Mouse (Mus musculus) hindbrain, postnatal 0 days (tissue): ENCODE measurements around the gene Eed. TPM values are rescaled to one million over a fixed set of nuclear protein-coding genes. Genes with fewer than 3 reads are reported as not detected.

Experiments used
- ATAC-seq: fragments of 200-750 bp; cut with Nextera tagmentation; 2 replicates; pipeline ENCODE4 v1.8.0; 2017; ENCODE audit warnings: mild to moderate bottlenecking, moderate TSS enrichment, moderate library complexity
- DNase-seq: peaks from one replicate; pipeline ENCODE4 v3.0.0-alpha.2; 2015; ENCODE audit warnings: low spot score
- H3K27ac ChIP-seq: fragments of 300-500 bp; sonication (generic); 2 replicates; pipeline ENCODE4 v1.5.1; 2014; ENCODE audit warnings: mild to moderate bottlenecking
- H3K27me3 ChIP-seq: fragments of 300-500 bp; sonication (generic); 2 replicates; pipeline ENCODE4 v1.6.1; 2014; ENCODE audit warnings: low read length, mixed read lengths; ENCODE audit not compliant: insufficient read depth
- H3K36me3 ChIP-seq: fragments of 300-500 bp; sonication (generic); 2 replicates; pipeline ENCODE4 v1.6.1; 2014; ENCODE audit warnings: low read length, mixed read lengths; ENCODE audit not compliant: insufficient read depth
- H3K4me1 ChIP-seq: fragments of 300-500 bp; sonication (generic); 2 replicates; pipeline ENCODE4 v1.6.1; 2014; ENCODE audit warnings: antibody characterized with exemption, low read length, mixed read lengths; ENCODE audit not compliant: insufficient read depth
- H3K4me2 ChIP-seq: fragments of 300-500 bp; sonication (generic); 2 replicates; pipeline ENCODE4 v1.6.1; 2014; ENCODE audit warnings: low read depth, mild to moderate bottlenecking, low read length, moderate library complexity, mixed read lengths
- H3K4me3 ChIP-seq: fragments of 300-500 bp; sonication (generic); 2 replicates; pipeline ENCODE4 v1.5.1; 2014; ENCODE audit warnings: low read length
- H3K9ac ChIP-seq: fragments of 300-500 bp; sonication (generic); replicated peaks from 2 replicates; pipeline ENCODE4 v1.6.1; 2014; ENCODE audit warnings: mild to moderate bottlenecking, low read length, moderate library complexity, mixed read lengths
- H3K9me3 ChIP-seq: fragments of 300-500 bp; sonication (generic); 2 replicates; pipeline ENCODE4 v1.6.1; 2016; ENCODE audit warnings: low read length, mixed read lengths
- CTCF ChIP-seq: IDR thresholded peaks from 2 replicates; pipeline ENCODE4 v1.5.1; 2016; ENCODE audit warnings: antibody characterized with exemption, control low read depth, low read depth
- WGBS: fragments of 180-500 bp; shearing (Covaris S2); extraction: QIAGEN DNeasy Blood & Tissue Kit; methylation state at CpG from one replicate; pipeline ENCODE4 v1.1.7; 2014; 5-methylcytosine and 5-hydroxymethylcytosine counted together
- polyA plus RNA-seq: library from polyadenylated mRNA; unstranded; fragments of >200 nt; fragmentation: Nextera tagmentation; extraction: Ambion mirVana; gene quantifications from 2 replicates; pipeline ENCODE4 v1.2.1, GENCODE M21; 2015
- total RNA-seq: library from RNA; depleted of rRNA; stranded (reverse); fragments of >200 nt; gene quantifications from 2 replicates; pipeline ENCODE4 v1.2.3, GENCODE M21; 2014

The Eed gene
- total and polyA plus RNA-seq, 2 experiments from 2014 or later = 9.5 to 20.6 TPM

DNA sequence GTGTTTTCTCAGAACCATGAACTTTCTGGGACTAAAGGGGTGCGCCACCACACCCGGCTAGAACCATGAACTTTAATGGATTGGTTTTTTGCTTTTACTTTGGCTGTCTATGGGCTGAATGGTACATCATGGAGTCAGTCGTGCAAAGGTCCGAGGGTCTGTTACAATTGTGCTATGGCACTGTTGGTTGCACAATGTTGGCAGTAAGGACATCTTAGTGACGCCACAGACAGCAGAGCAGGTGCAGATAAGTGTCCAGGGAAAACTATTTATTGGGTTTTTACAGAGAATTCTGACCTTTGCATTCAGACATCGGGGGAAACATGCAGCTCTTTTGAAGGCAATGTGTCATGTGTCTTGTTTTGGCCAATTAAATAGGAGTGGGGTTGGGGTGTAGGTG, 39.5 kb upstream of the Eed start:
- Histone ChIP-seq H3K9me3 (no peaks in the 10 kb centered on the region), H3K4me1 (no peaks in the 10 kb centered on the region), H3K27me3 (no peaks in the 10 kb centered on the region), H3K36me3 (no peaks in the 10 kb centered on the region), H3K4me2 (no peak overlapping the region), H3K4me3 (no peak overlapping the region), H3K27ac (no peak overlapping the region), H3K9ac (no peak overlapping the region)
- 88% methylated on average over 6 of the region's 6 CpGs for WGBS
- DNase-seq (no peak), ATAC-seq (no peak)
- no peak for TF ChIP-seq CTCF

- no peak overlapping the region for H3K9ac ChIP-seq
- no peaks in the 10 kb centered on the region for H3K27me3 ChIP-seq
- H3K9me3 ChIP-seq = no peaks in the 10 kb centered on the region
- H3K4me3 ChIP-seq = no peak overlapping the region
- H3K27ac ChIP-seq = no peak overlapping the region
- DNase-seq = no peak
- no peak for ATAC-seq
- no peaks in the 10 kb centered on the region for H3K4me1 ChIP-seq
- TF ChIP-seq CTCF = no peak
- H3K4me2 ChIP-seq = no peak overlapping the region
- H3K36me3 ChIP-seq = no peaks in the 10 kb centered on the region
- WGBS = 88% methylated on average over 10 of the region's 10 CpGs
These were observed 38.8 kb upstream of the Eed start for GRCm38 (mm10) chr7:90019570-90019969.

- Histone ChIP-seq H3K4me3 (no peak overlapping the region), H3K4me2 (no peak overlapping the region), H3K27me3 (no peaks in the 10 kb centered on the region), H3K4me1 (no peaks in the 10 kb centered on the region), H3K27ac (no peak overlapping the region), H3K36me3 (no peaks in the 10 kb centered on the region), H3K9ac (no peak overlapping the region), H3K9me3 (no peaks in the 10 kb centered on the region)
- no peak for TF ChIP-seq CTCF
- DNase-seq = no peak
- 0 out of 2 replicates have a peak, but pooled peaks have one; percentile 18 for ATAC-seq
- WGBS = 22% methylated on average over 5 of the region's 5 CpGs
These were observed 36.3 kb upstream of the Eed start for GRCm38 (mm10) chr7:90016930-90017588.

GRCm38 (mm10) chr7:90016459-90016858, 35.7 kb upstream of the Eed start:
- TF ChIP-seq CTCF = peak; percentile 50
- H3K27me3 ChIP-seq = no peaks in the 10 kb centered on the region
- DNase-seq (peak; percentile 44), ATAC-seq (no peak)
- WGBS = 65% methylated on average over 4 of the region's 4 CpGs
- H3K4me3 ChIP-seq = no peak overlapping the region
- no peak overlapping the region for H3K27ac ChIP-seq
- H3K9ac ChIP-seq = no peak overlapping the region
- no peaks in the 10 kb centered on the region for H3K4me1 ChIP-seq
- no peaks in the 10 kb centered on the region for H3K9me3 ChIP-seq
- H3K4me2 ChIP-seq = no peak overlapping the region
- no peaks in the 10 kb centered on the region for H3K36me3 ChIP-seq

GRCm38 (mm10) chr7:90006667-90007653, 26.2 kb upstream of the Eed start:
- ATAC-seq (no peak), DNase-seq (no peak)
- Histone ChIP-seq H3K27ac (no peak overlapping the region), H3K27me3 (no peaks in the 10 kb centered on the region), H3K4me1 (no peaks in the 10 kb centered on the region), H3K4me3 (no peak overlapping the region), H3K9me3 (no peaks in the 10 kb centered on the region), H3K4me2 (no peak overlapping the region), H3K9ac (no peak overlapping the region), H3K36me3 (no peaks in the 10 kb centered on the region)
- 49% methylated on average over 8 of the region's 8 CpGs for WGBS
- TF ChIP-seq CTCF = no peak

- no peaks in the 10 kb centered on the region for H3K27me3 ChIP-seq
- 94% methylated on average over 3 of the region's 3 CpGs for WGBS
- no peak for ATAC-seq
- TF ChIP-seq CTCF = no peak
- no peaks in the 10 kb centered on the region for H3K4me1 ChIP-seq
- no peaks in the 10 kb centered on the region for H3K36me3 ChIP-seq
- no peak overlapping the region for H3K4me3 ChIP-seq
- DNase-seq = no peak
- H3K9me3 ChIP-seq = no peaks in the 10 kb centered on the region
- H3K4me2 ChIP-seq = no peak overlapping the region
- H3K9ac ChIP-seq = no peak overlapping the region
- no peak overlapping the region for H3K27ac ChIP-seq
These were observed 24.0 kb upstream of the Eed start for GRCm38 (mm10) chr7:90004781-90005180.
